Mouse (Mus musculus) gastrocnemius, adult 8-10 months (tissue): ENCODE measurements around the gene Lrp2. TPM values are rescaled to one million over a fixed set of nuclear protein-coding genes. Genes with fewer than 3 reads are reported as not detected.

Experiments used
- DNase-seq, 2 experiments: peaks; one replicate each; pipeline ENCODE4 v3.0.0; 2022; ENCODE audit warnings: low spot score in 2 of 2
- total RNA-seq, 4 experiments: library from RNA; stranded (reverse); gene quantifications; 2 replicates each; pipeline ENCODE4 v1.2.4; 2022

The Lrp2 gene
- total RNA-seq, 4 experiments from 2014 or later: not detected

DNA sequence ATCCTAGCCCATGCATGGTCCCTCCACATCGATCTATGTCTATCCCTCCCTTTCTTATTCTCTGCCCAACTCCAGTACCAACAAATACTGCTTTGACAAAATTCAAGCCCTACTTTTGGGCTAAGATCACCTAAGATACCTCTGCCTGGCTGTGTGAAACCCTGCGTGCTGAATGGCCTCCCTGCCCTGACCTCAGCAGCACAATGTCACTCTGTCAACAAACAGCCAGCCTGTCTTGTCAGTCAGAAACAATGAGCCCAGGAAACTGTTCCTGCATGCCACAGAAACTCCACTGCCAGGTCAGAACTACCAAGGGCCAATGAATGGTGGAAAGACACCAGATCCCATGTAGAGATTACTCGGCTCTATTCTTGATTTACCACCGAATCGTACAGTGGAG lies 55.7 kb downstream of the Lrp2 start:
- no peak for DNase-seq

DNA sequence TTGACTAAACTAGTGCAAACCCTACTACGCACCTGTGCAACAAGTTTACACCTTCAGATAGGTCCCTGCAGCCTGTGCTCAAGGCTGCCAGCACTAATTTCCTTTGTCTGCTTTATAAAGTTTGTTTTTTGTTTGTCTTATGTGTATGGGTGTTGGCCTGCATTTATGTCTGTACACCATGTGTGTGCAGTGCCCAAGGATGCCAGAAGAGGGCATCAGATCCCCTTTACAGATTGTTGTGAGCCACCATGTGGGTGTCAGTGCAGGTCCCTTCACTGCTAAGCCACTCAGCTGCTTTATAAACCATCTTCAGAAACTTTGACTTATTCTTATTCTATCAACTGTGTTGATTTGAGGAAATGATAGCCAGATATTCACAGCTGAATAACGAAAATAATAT lies 65.6 kb downstream of the Lrp2 start:
- DNase-seq: no peak

DNA sequence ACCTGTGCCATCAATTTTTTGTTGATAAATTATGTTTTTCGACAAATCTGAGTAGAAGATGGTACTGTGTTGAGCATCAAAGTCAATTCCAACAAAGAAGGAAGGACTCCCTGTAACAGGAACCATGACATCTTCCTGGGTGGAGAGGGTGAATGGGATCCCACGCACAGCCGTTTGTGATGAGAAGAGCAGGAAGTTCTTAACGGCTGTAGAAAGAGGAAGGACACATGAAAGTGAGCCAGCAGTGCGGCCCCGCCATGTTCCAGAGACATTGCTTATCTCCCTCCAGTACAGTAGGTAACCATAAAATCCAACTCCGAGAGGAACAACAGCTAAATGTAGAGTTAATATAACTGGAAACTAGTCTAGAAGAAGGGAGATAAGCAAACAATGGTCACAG lies 67.6 kb downstream of the Lrp2 start:
- DNase-seq: no peak

DNA sequence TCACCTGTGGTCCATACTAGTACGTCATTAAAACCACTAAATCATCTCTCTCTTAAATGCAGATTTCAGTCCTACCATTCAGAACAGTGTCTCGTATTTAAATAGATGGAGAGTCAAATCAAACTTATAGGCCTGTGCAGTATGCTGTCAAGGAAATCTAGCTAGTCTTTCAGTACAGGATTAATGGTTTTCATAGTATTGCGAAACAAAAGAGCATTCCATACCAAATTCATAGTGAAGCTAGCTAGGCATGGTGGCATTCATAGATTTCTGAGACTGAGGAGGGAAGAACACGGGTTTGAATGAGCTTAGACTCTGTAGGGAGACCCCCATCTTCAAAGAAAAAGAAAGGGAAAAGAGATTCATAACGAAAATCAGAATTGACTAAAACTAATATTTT lies 74.1 kb downstream of the Lrp2 start:
- no peak for DNase-seq

DNA sequence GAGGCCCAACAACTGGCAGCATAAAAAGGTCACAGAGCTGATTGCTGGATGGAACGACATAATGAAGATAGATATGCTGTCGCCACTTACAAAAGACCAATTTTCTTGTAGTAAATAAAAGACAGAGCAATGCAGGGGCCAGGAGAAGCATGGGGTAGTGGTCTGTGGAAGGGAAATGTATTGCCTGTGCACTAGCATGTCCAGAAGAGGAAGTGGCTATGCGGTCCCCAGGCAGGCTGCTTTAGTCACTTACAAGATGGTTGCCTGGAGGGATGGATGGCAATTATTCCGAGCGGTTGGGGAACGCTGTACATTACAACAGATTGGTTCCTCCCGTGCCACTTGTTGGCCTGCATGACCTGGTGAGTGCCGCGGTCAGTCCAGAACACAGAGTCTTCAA lies 85.5 kb downstream of the Lrp2 start:
- no peak for DNase-seq

DNA sequence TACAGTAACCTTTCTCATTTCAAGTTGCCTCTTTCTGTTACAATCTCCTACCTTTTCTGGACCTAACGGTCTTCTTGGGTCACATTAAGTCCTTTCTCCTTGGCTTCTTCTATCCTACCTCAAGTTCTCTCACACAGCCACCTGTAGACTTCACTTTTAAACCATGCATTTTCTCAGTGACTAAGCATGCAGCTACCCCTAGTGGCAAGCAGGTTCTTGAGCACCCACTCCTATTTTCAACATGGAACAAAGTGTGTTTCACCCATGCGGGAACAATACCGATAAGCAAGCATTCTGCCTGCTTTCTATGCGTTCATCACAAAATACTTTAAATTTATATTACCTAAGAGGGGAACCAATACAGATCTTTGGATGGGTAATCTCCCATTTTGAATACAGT lies 92.7 kb downstream of the Lrp2 start:
- no peak for DNase-seq

DNA sequence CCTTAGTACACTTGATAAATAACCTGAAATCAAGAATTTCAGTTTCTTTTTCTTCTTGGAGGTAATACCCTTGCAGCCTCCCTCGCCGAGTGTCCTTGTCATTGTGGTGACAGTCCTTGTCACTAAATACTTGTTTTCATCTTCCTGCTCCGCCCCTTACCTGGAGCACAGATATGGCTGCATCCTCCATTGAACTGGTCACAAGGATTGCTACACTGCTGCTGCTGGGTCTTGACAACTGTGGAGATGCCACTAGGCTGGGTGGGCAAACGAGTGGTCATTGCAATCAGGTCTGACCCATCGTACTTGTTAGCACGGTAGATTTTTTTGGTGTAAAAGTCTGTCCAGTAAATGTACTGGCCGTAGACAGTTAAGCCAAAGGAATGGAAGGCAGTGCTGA lies 104.9 kb downstream of the Lrp2 start:
- no peak for DNase-seq

DNA sequence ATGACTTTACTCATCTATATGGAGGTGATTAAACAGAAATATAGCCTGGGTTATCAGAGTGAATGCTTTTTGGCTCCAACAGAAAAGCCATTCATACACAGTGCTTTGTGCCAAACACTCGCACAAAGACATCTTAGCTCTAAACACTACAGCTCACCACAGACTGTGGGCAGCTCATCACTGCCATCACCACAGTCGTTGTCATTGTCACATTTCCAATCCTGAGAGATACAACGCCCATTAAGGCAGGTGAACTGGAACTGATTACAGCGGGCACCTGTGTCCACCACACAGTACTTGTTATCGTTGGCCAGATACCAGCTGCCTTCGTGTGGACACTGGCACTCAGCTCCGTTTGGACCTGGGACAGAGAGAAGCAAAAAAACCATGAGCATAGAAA lies 106.0 kb downstream of the Lrp2 start:
- DNase-seq: no peak

DNA sequence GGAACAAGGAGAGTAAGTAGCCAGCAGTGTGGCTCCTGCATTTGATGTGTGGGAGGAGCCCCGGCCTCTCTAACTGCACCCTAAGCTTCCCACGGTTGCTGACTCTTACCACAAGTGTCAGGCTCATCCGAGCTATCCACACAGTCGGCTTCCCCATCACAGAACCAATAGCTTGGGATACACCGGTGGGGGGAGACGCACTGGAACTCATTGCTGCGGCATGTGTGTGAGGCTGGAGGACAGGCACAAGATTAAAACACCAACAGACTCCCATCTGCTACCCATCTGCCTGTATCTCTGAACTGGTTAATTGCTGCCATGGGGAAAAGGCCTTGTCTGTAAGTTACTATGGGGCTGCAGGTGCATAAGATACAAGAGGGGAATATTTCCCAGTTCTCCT lies 109.0 kb downstream of the Lrp2 start:
- no peak for DNase-seq

DNA sequence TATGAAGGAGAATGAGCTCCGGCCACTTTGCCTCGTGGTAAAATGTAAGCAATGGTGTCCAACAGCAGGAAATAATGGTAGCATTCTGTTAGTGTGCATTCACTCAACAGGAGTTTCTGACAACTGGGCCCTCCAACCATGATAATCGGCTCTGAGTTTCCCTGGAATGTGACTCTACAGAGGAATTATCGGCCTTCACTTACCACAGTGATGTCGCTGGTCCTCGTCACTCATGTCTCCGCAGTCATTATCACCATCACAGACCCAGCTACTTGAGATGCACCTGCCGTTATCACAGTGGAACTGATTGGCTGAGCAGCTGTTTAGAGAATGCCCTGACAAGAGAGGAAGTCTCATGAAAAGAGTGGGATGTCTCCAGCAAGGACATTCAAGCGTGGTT lies 110.7 kb downstream of the Lrp2 start:
- DNase-seq: no peak

DNA sequence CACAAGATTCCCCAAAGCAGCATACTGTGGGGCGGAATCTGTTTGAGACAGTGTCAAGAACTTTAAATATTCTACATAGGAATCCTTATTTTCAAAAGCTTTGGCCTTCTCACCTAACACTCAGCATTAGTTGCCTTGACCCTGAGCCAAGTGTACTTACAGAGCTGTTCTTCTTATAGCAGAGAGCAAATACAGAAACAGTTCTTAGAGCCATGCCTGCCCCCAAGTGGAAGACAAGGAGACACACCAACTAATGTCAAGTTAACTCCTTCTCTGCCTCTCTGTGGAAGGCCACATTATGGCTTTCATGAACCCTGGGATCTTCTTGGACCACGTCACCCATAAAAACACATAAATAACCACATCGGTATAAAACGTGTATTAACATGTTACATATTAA lies 114.0 kb downstream of the Lrp2 start:
- no peak for DNase-seq

DNA sequence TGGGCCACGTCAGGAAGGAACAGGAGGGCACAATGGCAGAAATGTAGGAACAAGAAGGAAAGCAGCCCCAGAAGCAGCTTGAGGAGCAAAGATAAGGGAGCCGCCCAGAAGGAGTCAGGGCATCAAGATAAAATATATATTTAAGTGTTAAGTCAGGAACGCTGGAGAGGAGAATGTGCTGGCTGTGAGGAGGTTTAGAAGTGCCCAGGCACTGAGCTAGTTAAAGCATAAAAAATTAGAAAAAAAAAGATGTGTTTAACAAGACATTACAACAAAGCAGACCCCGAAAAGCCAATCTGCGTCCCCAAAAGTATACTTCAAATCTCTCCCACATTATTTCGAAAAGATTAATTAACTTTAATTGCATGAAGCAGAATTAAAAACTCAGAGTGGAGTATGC lies 122.3 kb downstream of the Lrp2 start:
- DNase-seq: no peak

DNA sequence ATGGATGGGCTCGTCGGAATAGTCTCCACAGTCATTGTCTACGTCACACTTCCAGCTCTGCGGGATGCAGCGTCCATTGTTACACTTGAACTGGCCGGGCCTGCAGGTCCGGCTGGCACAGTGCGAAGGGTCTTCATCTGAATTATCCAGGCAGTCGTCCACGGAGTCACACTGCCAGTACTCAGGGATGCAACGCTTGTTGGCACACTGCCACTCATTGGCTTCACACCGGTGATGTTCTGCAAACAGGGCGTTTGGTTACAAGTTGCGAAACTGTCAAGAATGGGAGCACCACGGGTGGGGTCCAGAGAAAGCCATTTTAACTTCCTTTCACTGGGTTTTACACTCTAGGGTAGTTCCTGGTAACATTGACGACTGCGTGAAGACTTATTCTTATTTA lies 126.4 kb downstream of the Lrp2 start:
- DNase-seq: no peak

DNA sequence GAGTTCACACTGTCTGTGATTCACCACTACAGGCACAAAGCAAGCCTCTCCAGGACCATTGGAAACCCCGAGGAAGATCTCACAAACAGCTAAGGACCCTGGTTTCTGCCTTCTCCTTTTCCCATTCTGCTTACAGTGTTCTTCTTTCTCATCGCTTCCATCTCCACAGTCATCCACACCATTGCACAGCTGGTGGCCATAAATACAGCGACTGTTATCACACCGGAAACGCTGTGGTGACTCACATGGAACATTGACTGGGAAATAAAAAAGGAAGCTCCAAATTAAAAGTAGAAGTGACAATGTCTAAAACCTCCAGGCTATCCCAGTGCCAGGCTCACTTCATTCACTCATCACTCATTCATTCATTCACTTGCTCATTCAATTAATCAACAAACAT lies 134.7 kb downstream of the Lrp2 start:
- no peak for DNase-seq

DNA sequence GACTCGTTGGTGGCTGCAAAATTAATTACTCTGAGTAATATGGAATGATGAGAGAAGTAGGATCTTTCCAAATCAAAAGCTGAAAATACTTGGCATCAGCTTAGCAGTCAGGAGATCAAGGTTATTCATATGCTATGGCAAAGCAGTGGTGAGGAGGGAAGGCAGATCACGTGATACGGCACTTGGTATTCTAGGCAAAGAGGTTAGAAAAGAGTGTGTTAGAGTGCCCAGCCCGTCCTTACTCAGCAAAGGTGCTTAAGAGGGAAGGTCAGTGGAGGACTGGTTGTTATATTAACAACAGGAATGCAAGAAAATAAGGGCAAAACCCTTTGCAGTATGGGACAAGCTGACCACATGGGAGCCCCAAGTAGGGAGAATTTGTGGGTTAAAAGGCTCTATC lies 137.3 kb downstream of the Lrp2 start:
- DNase-seq: no peak

DNA sequence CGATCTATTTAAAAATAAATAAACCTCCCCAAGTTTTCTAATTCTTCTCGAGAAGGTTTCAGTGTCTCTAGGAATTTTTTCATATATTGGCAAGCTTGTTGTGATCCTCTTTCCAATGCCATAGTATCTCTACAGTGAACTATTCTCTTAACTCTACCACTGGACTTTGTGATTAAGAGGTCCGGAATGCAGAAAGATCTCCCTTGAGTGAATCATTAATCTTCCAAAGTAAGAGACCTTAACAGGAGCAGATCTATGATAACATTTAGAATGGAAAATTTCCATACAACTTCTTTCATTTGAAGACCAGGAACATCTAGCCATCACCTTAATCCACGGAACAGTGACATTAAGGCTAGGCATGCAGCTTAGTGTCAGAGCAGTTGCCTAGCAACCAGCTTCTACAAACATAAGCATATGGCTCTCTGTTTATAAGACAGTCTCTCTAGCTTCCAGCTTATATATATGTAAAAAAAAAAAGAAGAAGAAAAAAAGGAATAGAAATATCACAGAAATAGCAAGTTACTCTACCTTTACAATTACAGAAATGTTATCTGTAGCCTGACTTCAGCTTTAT lies 139.9 kb downstream of the Lrp2 start:
- DNase-seq: no peak

DNA sequence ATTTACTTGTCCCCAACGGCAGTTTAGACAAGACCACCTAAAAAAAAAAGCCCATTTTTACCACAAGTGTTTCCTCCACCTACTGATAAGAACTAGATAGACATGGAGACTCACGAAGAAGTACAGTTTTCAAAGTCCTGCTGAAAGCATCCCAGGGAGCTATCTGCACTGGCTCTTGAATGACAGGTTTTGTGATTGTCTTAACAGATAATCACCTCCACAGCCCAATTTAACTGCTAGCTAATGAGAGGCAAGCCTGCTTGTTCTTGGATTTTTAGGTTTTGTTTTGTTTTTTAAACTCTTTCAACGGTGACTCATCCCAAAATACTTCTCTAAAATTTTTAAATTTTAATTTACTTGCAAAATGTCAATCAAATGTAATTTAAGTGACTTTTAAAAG lies 144.2 kb downstream of the Lrp2 start:
- no peak for DNase-seq

DNA sequence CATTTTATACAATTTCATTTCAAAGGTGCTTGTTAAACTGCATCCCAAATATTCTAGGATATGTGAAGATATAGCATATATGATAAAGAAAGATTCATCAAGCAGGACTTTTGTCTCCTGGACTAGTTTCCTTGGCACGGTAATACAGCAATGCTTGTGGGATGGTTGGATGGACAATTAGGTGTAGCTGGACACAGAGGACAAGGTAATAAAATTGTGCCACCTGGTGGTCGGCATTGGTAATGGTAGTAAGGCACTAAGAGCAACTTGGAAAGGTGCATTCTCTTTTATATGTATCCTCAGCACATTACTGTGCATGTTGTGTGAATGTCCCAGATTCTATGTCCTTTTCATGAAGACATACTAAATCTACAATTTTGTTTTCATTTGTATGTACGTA lies 157.7 kb downstream of the Lrp2 start:
- peak; percentile 9 to 17 for DNase-seq

DNA sequence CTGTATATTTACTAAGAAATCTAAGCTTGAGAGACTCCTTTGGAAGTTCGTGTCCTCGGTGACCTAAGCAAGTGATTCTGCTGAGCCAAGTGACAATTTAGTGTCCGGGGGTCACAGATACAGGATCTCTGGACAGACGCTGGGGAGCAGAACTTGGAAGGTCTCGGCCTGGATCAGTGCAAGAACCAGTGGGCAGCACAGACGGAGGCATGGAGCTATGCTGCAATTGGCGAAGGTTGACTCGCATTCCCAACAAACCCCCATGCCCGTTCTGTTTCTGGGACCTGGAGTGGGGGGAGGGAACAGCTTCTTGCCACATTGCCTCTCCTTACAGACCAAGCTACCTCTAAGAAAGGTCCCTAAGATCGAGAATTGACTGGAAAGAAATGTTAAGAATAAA lies 158.7 kb downstream of the Lrp2 start:
- DNase-seq: no peak

DNA sequence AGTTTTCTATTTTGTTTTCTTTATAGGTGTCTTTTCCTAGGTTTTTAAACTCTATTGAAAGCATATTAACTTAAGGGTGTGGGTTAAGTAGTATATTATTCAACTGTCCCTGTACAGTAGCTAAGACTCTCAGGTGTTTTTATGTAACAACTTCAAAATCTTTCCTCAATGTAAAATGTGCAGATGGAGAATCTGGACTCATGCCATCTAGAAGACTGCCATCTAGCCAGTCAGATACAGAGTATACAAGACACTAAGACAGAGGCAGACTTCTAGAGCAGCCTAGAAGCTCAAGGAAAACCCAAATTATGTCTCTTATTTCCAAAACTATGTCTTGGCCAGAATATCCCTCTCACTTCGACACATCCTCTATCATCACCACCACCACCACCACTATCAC lies 159.8 kb downstream of the Lrp2 start:
- no peak for DNase-seq

DNA sequence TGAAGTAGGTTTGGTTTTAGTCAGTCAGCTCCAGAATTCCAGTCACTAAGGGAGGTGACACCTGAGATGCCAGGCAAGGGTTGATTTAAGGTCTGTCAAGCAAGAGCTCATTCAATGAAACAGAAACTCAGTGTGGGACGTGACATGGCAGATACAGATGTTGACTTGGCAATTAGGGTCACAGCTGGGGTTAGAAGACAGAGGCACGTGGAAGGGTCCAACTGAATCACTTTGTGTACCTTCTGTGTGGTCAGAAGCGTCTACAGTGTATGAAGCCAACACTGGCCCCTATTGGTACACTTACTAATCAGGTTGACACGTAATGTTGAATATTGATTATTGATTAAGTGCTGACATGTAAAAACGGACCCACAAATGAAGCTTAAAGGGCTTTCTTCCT lies 161.0 kb downstream of the Lrp2 start:
- DNase-seq: no peak

DNA sequence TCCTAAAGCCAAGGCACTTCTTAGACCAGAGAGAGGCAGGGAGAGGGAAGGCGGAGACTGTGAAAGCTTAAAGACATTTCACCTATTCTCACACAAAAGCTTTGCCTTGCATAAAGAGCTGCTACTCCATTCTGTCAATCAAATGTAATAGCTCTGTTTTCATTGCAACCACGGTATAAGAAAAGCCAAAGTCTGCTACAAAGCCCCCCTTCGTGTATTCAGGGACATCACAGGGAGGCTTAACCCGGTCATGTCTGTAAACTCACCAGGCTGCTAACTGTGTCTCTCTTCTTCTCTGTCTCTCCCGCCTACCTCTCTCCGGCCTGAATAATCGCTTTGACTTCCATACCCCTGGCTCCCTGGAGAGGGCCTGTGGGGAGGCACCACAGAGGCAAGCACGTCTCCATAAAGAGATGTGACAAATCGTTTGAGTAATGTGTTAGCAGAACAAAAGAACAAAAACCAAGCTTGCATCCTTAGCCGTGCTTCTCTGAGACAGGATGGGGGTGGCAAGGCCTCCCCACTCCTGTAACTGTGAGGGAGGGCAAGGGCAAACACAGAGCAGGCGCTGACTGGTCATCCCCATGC lies 167.5 kb downstream of the Lrp2 start:
- DNase-seq: no peak

DNA sequence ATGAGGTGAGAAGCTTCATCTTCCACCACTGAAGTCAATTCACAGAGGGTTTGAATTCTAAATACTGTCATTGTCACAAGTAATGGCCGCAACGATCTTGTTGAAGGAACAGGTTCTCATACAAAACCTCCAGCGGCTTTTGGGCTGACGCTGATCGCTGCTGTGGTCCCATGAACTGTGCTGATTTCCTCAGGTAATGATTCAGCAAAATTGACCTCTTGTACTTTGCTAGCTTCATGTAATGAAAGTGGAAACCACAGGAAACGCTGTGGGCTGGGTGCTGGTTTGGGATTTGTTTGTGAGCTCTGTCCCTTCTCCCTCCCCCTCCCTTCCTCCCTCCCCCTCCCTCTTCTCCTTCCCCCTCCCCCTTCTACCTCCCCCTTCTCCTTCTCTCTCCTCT lies 170.8 kb downstream of the Lrp2 start:
- DNase-seq: no peak

DNA sequence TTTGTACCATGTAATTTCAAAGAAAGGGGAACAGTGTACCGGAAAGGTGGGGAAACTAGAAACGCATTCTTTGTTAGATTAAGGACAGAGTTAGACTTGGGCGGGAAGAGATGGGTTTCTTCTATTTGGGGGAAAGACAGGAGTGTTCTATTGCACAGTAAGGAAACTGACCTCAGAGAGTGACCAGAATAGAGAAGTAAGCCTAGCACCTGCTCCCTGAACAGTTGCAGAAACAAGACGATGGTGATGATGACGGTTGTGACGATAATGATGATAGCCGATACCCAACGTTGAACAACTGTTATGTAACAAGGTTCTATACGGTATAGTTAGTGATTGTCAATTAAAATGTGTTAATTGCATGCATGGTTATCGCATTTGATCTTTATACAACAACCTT lies 171.3 kb downstream of the Lrp2 start:
- DNase-seq: no peak
